ENCODE assay signal across 21 mouse cellular contexts in the genomic region with DNA sequence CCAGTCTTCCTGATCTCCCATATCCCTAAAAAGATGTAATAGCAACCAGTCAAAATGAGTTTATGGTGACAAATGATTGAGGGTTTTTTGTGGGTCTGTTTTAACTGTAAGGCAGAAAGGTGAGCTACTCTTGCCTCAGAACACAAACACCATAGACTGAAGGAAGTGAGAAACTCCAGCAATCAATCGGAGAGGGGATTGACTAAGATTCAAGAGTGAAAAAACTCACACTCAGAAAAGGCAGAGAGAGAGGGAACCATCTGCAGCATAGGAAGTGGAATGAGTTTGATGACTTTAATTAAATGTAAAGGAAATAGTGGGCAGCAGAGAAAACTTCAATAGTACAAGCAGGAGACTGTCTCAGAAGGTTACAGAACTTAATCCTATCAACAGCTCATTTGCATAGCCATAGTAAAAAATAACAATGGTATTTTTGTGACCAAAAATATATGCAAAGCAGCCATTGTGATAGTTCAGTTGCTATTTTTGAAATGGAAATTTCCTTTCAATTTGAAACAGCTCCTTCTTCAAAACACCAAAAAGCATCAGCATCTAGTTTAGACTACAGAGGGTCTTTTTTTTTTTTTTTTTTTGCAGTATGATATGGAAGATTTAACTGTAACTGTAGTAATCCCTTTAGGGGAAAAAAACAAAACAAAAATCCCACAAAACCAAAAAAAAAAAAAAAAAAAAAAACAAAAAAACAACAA.
DNase-seq lines count a peak whose midpoint lies in the region; ATAC-seq and TF ChIP-seq lines count a peak whose summit lies in the region.
"Had no signal": no experiment of that assay in that cellular context is flagged by ENCODE, and none has a peak within 500 bp of the region (broad histone marks: within the 10 kb centered on the region; RNA-seq: fewer than 3 reads in every experiment).

No protein-coding gene starts in this region.

- H3K9ac ChIP-seq in forebrain, embryonic 12.5 days: no peak overlapping the region
- no peak overlapping the region for H3K9ac ChIP-seq in forebrain, postnatal 0 days
- no peak overlapping the region for H3K9ac ChIP-seq in midbrain, embryonic 16.5 days (ENCODE audit: low read depth, low read length)
- no peak overlapping the region for H3K9ac ChIP-seq in forebrain, embryonic 14.5 days (ENCODE audit: low read length)
- no peak overlapping the region for H3K9ac ChIP-seq in midbrain, embryonic 14.5 days (replicated peaks; ENCODE audit: low read length)
- H3K9ac ChIP-seq: embryonic facial prominence, embryonic 15.5 days; heart, embryonic 13.5 days; hindbrain, embryonic 14.5 days had no signal

- 4% methylated on average over 1 of the region's 1 CpGs for WGBS in forebrain, embryonic 12.5 days
- WGBS in forebrain, postnatal 0 days: 11% methylated on average over 1 of the region's 1 CpGs
- 41% methylated on average over 1 of the region's 1 CpGs for WGBS in midbrain, embryonic 10.5 days
- 24% methylated on average over 1 of the region's 1 CpGs for WGBS in midbrain, embryonic 16.5 days
- WGBS in forebrain, embryonic 14.5 days: 6% methylated on average over 1 of the region's 1 CpGs
- 15% methylated on average over 1 of the region's 1 CpGs for WGBS in midbrain, embryonic 14.5 days
- 64% methylated on average over 1 of the region's 1 CpGs for WGBS in thymus, adult 2 months

- H3K4me3 ChIP-seq in forebrain, embryonic 12.5 days (replicated peaks): no peak overlapping the region
- H3K4me3 ChIP-seq in forebrain, postnatal 0 days (ENCODE audit: low read depth, low read length): no peak overlapping the region
- H3K4me3 ChIP-seq in midbrain, embryonic 10.5 days: no peak overlapping the region
- H3K4me3 ChIP-seq in midbrain, embryonic 16.5 days (ENCODE audit: low read depth, low read length): no peak overlapping the region
- H3K4me3 ChIP-seq in forebrain, embryonic 14.5 days (ENCODE audit: low read depth, low read length): no peak overlapping the region
- H3K4me3 ChIP-seq in midbrain, embryonic 14.5 days (replicated peaks; ENCODE audit: low read depth, low read length): no peak overlapping the region
- no peak overlapping the region for H3K4me3 ChIP-seq in thymus, adult 2 months (ENCODE audit: control insufficient read depth, insufficient read depth, low read length)
- H3K4me3 ChIP-seq: embryonic facial prominence, embryonic 15.5 days; erythroblast, embryonic 14.5 days; heart, embryonic 13.5 days had no signal

- no peak overlapping the region for H3K4me2 ChIP-seq in forebrain, embryonic 12.5 days
- H3K4me2 ChIP-seq in forebrain, postnatal 0 days (ENCODE audit: low read depth): no peak overlapping the region
- no peak overlapping the region for H3K4me2 ChIP-seq in midbrain, embryonic 16.5 days (ENCODE audit: low read length)
- no peak overlapping the region for H3K4me2 ChIP-seq in forebrain, embryonic 14.5 days (ENCODE audit: low read length)
- H3K4me2 ChIP-seq in midbrain, embryonic 14.5 days (ENCODE audit: low read length): no peak overlapping the region
- H3K4me2 ChIP-seq: embryonic facial prominence, embryonic 15.5 days; heart, embryonic 13.5 days; hindbrain, embryonic 14.5 days had no signal

- TF ChIP-seq CTCF in forebrain, postnatal 0 days (IDR thresholded peaks at IDR 0.05; ENCODE audit: low read depth): no peak
- no peak for TF ChIP-seq CTCF in thymus, adult 2 months (IDR thresholded peaks at IDR 0.05; ENCODE audit: borderline replicate concordance, control insufficient read depth, extremely low read depth, insufficient read depth, low read length, poor library complexity)

- intact Hi-C loops in gastrocnemius, postnatal 14 days (cut with DNase I; ENCODE audit: low total_unique reads): no loop called here

- H3K9me3 ChIP-seq in forebrain, embryonic 12.5 days: no peaks in the 10 kb centered on the region
- H3K9me3 ChIP-seq in forebrain, postnatal 0 days (ENCODE audit: low read length): no peaks in the 10 kb centered on the region
- H3K9me3 ChIP-seq in midbrain, embryonic 10.5 days (replicated peaks): no peaks in the 10 kb centered on the region
- H3K9me3 ChIP-seq in midbrain, embryonic 16.5 days (replicated peaks; ENCODE audit: control insufficient read depth, low read length, poor library complexity, severe bottlenecking): no peaks in the 10 kb centered on the region
- H3K9me3 ChIP-seq in forebrain, embryonic 14.5 days (replicated peaks; ENCODE audit: control insufficient read depth, low read length): no peaks in the 10 kb centered on the region
- no peaks in the 10 kb centered on the region for H3K9me3 ChIP-seq in midbrain, embryonic 14.5 days (ENCODE audit: control insufficient read depth, low read length)
- H3K9me3 ChIP-seq: embryonic facial prominence, embryonic 15.5 days; heart, embryonic 13.5 days had no signal

- no peak for DNase-seq in forebrain, postnatal 0 days
- no peak for DNase-seq in midbrain, embryonic 10.5 days (ENCODE audit: low spot score)
- DNase-seq in forebrain, embryonic 14.5 days (ENCODE audit: low spot score): peak; percentile 47
- DNase-seq in midbrain, embryonic 14.5 days: peak; percentile 46
- no peak for DNase-seq in gastrocnemius, postnatal 14 days
- DNase-seq in thymus, adult 2 months: no peak
- DNase-seq: adrenal gland, adult 2 months; adrenal gland, postnatal 25 days; cerebellum, adult 2 months; cerebellum, postnatal 10 days; gastrocnemius, postnatal 25 days; heart, adult 11 months; heart, postnatal 36 days; kidney, adult 2 months had no signal

- peaks cover 4% of the 10 kb centered on the region; the same call in 1 of the 2 replicates for H3K4me1 ChIP-seq in forebrain, embryonic 12.5 days
- no peaks in the 10 kb centered on the region for H3K4me1 ChIP-seq in forebrain, postnatal 0 days (ENCODE audit: insufficient read depth)
- peaks cover 20% of the 10 kb centered on the region for H3K4me1 ChIP-seq in midbrain, embryonic 10.5 days
- no peaks in the 10 kb centered on the region for H3K4me1 ChIP-seq in midbrain, embryonic 16.5 days (ENCODE audit: control insufficient read depth, insufficient read depth, low read length)
- H3K4me1 ChIP-seq in forebrain, embryonic 14.5 days (ENCODE audit: control insufficient read depth, insufficient read depth, low read length): no peaks in the 10 kb centered on the region
- 0 out of 2 replicates have a peak, but pooled peaks cover 5% of the 10 kb centered on the region for H3K4me1 ChIP-seq in midbrain, embryonic 14.5 days (ENCODE audit: control insufficient read depth, insufficient read depth, low read length)
- H3K4me1 ChIP-seq in thymus, adult 2 months (replicated peaks; ENCODE audit: control insufficient read depth, insufficient read depth, low read length): no peaks in the 10 kb centered on the region
- H3K4me1 ChIP-seq: embryonic facial prominence, embryonic 15.5 days; heart, embryonic 13.5 days had no signal

- no peaks in the 10 kb centered on the region for H3K27me3 ChIP-seq in forebrain, embryonic 12.5 days
- no peaks in the 10 kb centered on the region; the same call in 1 of the 2 replicates for H3K27me3 ChIP-seq in forebrain, postnatal 0 days (ENCODE audit: insufficient read depth, low read length)
- H3K27me3 ChIP-seq in midbrain, embryonic 10.5 days (ENCODE audit: low read depth, poor library complexity, severe bottlenecking): no peaks in the 10 kb centered on the region
- no peaks in the 10 kb centered on the region for H3K27me3 ChIP-seq in midbrain, embryonic 16.5 days (ENCODE audit: control insufficient read depth, insufficient read depth, low read depth, low read length)
- H3K27me3 ChIP-seq in forebrain, embryonic 14.5 days (replicated peaks; ENCODE audit: control insufficient read depth, insufficient read depth, low read length): no peaks in the 10 kb centered on the region
- no peaks in the 10 kb centered on the region for H3K27me3 ChIP-seq in midbrain, embryonic 14.5 days (ENCODE audit: control insufficient read depth, insufficient read depth, low read length)
- H3K27me3 ChIP-seq in thymus, adult 2 months (ENCODE audit: control insufficient read depth, insufficient read depth, low read length): no peaks in the 10 kb centered on the region
- H3K27me3 ChIP-seq: embryonic facial prominence, embryonic 15.5 days; heart, embryonic 13.5 days had no signal

- peak; percentile 65 for ATAC-seq in forebrain, embryonic 12.5 days (ENCODE audit: low FRiP score)
- no peak for ATAC-seq in forebrain, postnatal 0 days
- no peak for ATAC-seq in midbrain, embryonic 16.5 days
- peak; percentile 60 for ATAC-seq in forebrain, embryonic 14.5 days
- ATAC-seq in midbrain, embryonic 14.5 days (ENCODE audit: low FRiP score, low TSS enrichment): no peak
- ATAC-seq: intestine, embryonic 16.5 days had no signal

- H3K36me3 ChIP-seq in forebrain, embryonic 12.5 days (replicated peaks): no peaks in the 10 kb centered on the region
- no peaks in the 10 kb centered on the region for H3K36me3 ChIP-seq in forebrain, postnatal 0 days (ENCODE audit: insufficient read depth)
- H3K36me3 ChIP-seq in midbrain, embryonic 10.5 days: no peaks in the 10 kb centered on the region
- H3K36me3 ChIP-seq in midbrain, embryonic 16.5 days (ENCODE audit: control insufficient read depth, insufficient read depth, low read length): no peaks in the 10 kb centered on the region
- H3K36me3 ChIP-seq in forebrain, embryonic 14.5 days (ENCODE audit: control insufficient read depth, insufficient read depth, low read length): no peaks in the 10 kb centered on the region
- no peaks in the 10 kb centered on the region for H3K36me3 ChIP-seq in midbrain, embryonic 14.5 days (ENCODE audit: control insufficient read depth, insufficient read depth, low read length)
- no peaks in the 10 kb centered on the region for H3K36me3 ChIP-seq in thymus, adult 2 months (ENCODE audit: control insufficient read depth, insufficient read depth, low read length)
- H3K36me3 ChIP-seq: embryonic facial prominence, embryonic 15.5 days; heart, embryonic 13.5 days had no signal

- H3K27ac ChIP-seq in forebrain, embryonic 12.5 days: no peak overlapping the region
- H3K27ac ChIP-seq in forebrain, postnatal 0 days (ENCODE audit: low read depth, low read length): no peak overlapping the region
- H3K27ac ChIP-seq in midbrain, embryonic 10.5 days (replicated peaks): peak overlapping the region; percentile 55; the same call in 1 of the 2 replicates
- no peak overlapping the region for H3K27ac ChIP-seq in midbrain, embryonic 16.5 days (ENCODE audit: low read length)
- no peak overlapping the region for H3K27ac ChIP-seq in forebrain, embryonic 14.5 days (ENCODE audit: low read depth, low read length)
- H3K27ac ChIP-seq in midbrain, embryonic 14.5 days (replicated peaks; ENCODE audit: low read depth, low read length): no peak overlapping the region
- no peak overlapping the region for H3K27ac ChIP-seq in thymus, adult 2 months (ENCODE audit: control insufficient read depth, insufficient read depth, low read length)
- H3K27ac ChIP-seq: embryonic facial prominence, embryonic 15.5 days; heart, embryonic 13.5 days; hindbrain, embryonic 14.5 days had no signal

- TF ChIP-seq POLR2A in thymus, adult 2 months (IDR thresholded peaks at IDR 0.05; ENCODE audit: control insufficient read depth, extremely low read depth, insufficient read depth, low read length, poor library complexity): no peak

Comparison
In these comparisons a context has a peak if more than half of its experiments do, and no peak if none do; other contexts are left out.
1. ATAC-seq: peak in forebrain, embryonic 12.5 days (single experiment) and forebrain, embryonic 14.5 days (single experiment); none in forebrain, postnatal 0 days (single experiment), midbrain, embryonic 16.5 days (single experiment) and midbrain, embryonic 14.5 days (single experiment).
2. DNase-seq: peak in forebrain, embryonic 14.5 days (single experiment) and midbrain, embryonic 14.5 days (single experiment); none in forebrain, postnatal 0 days (single experiment), midbrain, embryonic 10.5 days (single experiment), gastrocnemius, postnatal 14 days (single experiment) and thymus, adult 2 months (single experiment).